Mouse (Mus musculus) lung, postnatal 36 days (tissue): Measurements from ENCODE around the gene Mief2.

Experiments used
- DNase-seq: peaks from one replicate; pipeline ENCODE4 v3.0.0; 2022; ENCODE audit warnings: mixed read lengths

Gene Mief2

GRCm38 (mm10) chr11:60779673-60780189, 51.5 kb downstream of the Mief2 start:
- peak; percentile 12 for DNase-seq
